Mouse (Mus musculus) limb, embryonic 13.5 days (tissue): Measurements from ENCODE around the gene Slc2a1. TPM values are rescaled to one million over a fixed set of nuclear protein-coding genes. Genes with fewer than 3 reads are reported as not detected.

Experiments used
- ATAC-seq: fragments of 200-750 bp; cut with Nextera tagmentation; 2 replicates; pipeline ENCODE4 v1.8.0; 2017; ENCODE audit warnings: low read depth, moderate number of reproducible peaks, moderate TSS enrichment; ENCODE audit not compliant: low FRiP score
- H3K27ac ChIP-seq: fragments of 300-500 bp; sonication (generic); 2 replicates; pipeline ENCODE4 v1.5.1; 2015; ENCODE audit warnings: inconsistent platforms, mild to moderate bottlenecking, moderate library complexity
- H3K27me3 ChIP-seq: fragments of 300-500 bp; sonication (generic); 2 replicates; pipeline ENCODE4 v1.6.1; 2015; ENCODE audit warnings: mild to moderate bottlenecking, inconsistent platforms
- H3K36me3 ChIP-seq: fragments of 300-500 bp; sonication (generic); 2 replicates; pipeline ENCODE4 v1.6.1; 2015; ENCODE audit warnings: inconsistent platforms, mild to moderate bottlenecking, moderate library complexity
- H3K4me1 ChIP-seq: fragments of 300-500 bp; sonication (generic); 2 replicates; pipeline ENCODE4 v1.6.1; 2015; ENCODE audit warnings: inconsistent platforms
- H3K4me2 ChIP-seq: fragments of 300-500 bp; sonication (generic); replicated peaks from 2 replicates; pipeline ENCODE4 v1.6.1; 2015; ENCODE audit warnings: inconsistent platforms, mild to moderate bottlenecking, moderate library complexity
- H3K4me3 ChIP-seq: fragments of 300-500 bp; sonication (generic); 2 replicates; pipeline ENCODE4 v1.5.1; 2015; ENCODE audit warnings: moderate library complexity, mild to moderate bottlenecking, inconsistent platforms
- H3K9ac ChIP-seq: fragments of 300-500 bp; sonication (generic); 2 replicates; pipeline ENCODE4 v1.6.1; 2015; ENCODE audit warnings: mild to moderate bottlenecking, inconsistent platforms
- H3K9me3 ChIP-seq: fragments of 300-500 bp; sonication (generic); 2 replicates; pipeline ENCODE4 v1.6.1; 2016; ENCODE audit warnings: inconsistent platforms
- WGBS: fragments of 180-500 bp; shearing (Covaris S2); methylation state at CpG from one replicate; pipeline ENCODE4 v1.1.7; 2015; 5-methylcytosine and 5-hydroxymethylcytosine counted together
- polyA plus RNA-seq: library from polyadenylated mRNA; unstranded; fragments of >200 nt; fragmentation: Nextera tagmentation; extraction: Ambion mirVana; gene quantifications from 2 replicates; pipeline ENCODE4 v1.2.1, GENCODE M21; 2015

Gene Slc2a1
- polyA plus RNA-seq, 1 experiment from 2014 or later = 112 TPM

- Histone ChIP-seq H3K4me2 (no peak overlapping the region), H3K36me3 (no peaks in the 10 kb centered on the region), H3K27ac (0 out of 2 replicates have a peak overlapping the region, but pooled peaks have one; percentile 48), H3K4me1 (peaks cover 61% of the 10 kb centered on the region), H3K27me3 (peaks cover 20% of the 10 kb centered on the region), H3K4me3 (no peak overlapping the region), H3K9me3 (peaks cover 5% of the 10 kb centered on the region; the same call in 1 of the 2 replicates), H3K9ac (no peak overlapping the region)
- 43% methylated on average over 7 of the region's 7 CpGs for WGBS
- ATAC-seq = no peak
These were observed 33.2 kb upstream of the Slc2a1 start for GRCm38 (mm10) chr4:119075273-119075672.

- peaks cover 5% of the 10 kb centered on the region; the same call in 1 of the 2 replicates for H3K9me3 ChIP-seq
- no peak overlapping the region for H3K9ac ChIP-seq
- no peak for ATAC-seq
- H3K4me2 ChIP-seq = no peak overlapping the region
- H3K4me1 ChIP-seq = peaks cover 55% of the 10 kb centered on the region
- H3K4me3 ChIP-seq = no peak overlapping the region
- H3K27me3 ChIP-seq = peaks cover 12% of the 10 kb centered on the region
- 77% methylated on average over 11 of the region's 11 CpGs for WGBS
- no peaks in the 10 kb centered on the region for H3K36me3 ChIP-seq
- H3K27ac ChIP-seq = peak overlapping the region; percentile 56; the same call in 1 of the 2 replicates
These were observed 32.2 kb upstream of the Slc2a1 start for GRCm38 (mm10) chr4:119076336-119076735.

GRCm38 (mm10) chr4:119077084-119077682, 31.3 kb upstream of the Slc2a1 start:
- Histone ChIP-seq H3K4me2 (no peak overlapping the region), H3K27ac (peak overlapping the region; percentile 56; the same call in 1 of the 2 replicates)

GRCm38 (mm10) chr4:119079928-119080327, 28.6 kb upstream of the Slc2a1 start:
- 90% methylated on average over 6 of the region's 6 CpGs for WGBS
- ATAC-seq = no peak
- H3K9me3 ChIP-seq = peaks cover 5% of the 10 kb centered on the region; the same call in 1 of the 2 replicates

More at GRCm38 (mm10) chr4:119077084-119077682, 31.3 kb upstream of the Slc2a1 start:
- peaks cover 3% of the 10 kb centered on the region for H3K27me3 ChIP-seq
- H3K36me3 ChIP-seq = no peaks in the 10 kb centered on the region
- H3K9ac ChIP-seq = no peak overlapping the region
- no peak for ATAC-seq
- H3K4me1 ChIP-seq = peaks cover 47% of the 10 kb centered on the region
- H3K4me3 ChIP-seq = no peak overlapping the region
- 50% methylated on average over 13 of the region's 13 CpGs for WGBS
- H3K9me3 ChIP-seq = peaks cover 5% of the 10 kb centered on the region; the same call in 1 of the 2 replicates

GRCm38 (mm10) chr4:119082740-119083231, 25.7 kb upstream of the Slc2a1 start:
- Histone ChIP-seq H3K9ac (no peak overlapping the region), H3K27me3 (no peaks in the 10 kb centered on the region), H3K4me2 (no peak overlapping the region), H3K4me1 (peaks cover 10% of the 10 kb centered on the region), H3K4me3 (no peak overlapping the region), H3K36me3 (no peaks in the 10 kb centered on the region), H3K27ac (no peak overlapping the region; the same call in 1 of the 2 replicates), H3K9me3 (peaks cover 5% of the 10 kb centered on the region; the same call in 1 of the 2 replicates)
- 61% methylated on average over 3 of the region's 3 CpGs for WGBS
- ATAC-seq = no peak

More at GRCm38 (mm10) chr4:119079928-119080327, 28.6 kb upstream of the Slc2a1 start:
- Histone ChIP-seq H3K4me3 (no peak overlapping the region), H3K4me2 (no peak overlapping the region), H3K27me3 (no peaks in the 10 kb centered on the region), H3K9ac (no peak overlapping the region), H3K4me1 (peaks cover 27% of the 10 kb centered on the region), H3K27ac (no peak overlapping the region), H3K36me3 (no peaks in the 10 kb centered on the region)

- H3K9ac ChIP-seq = no peak overlapping the region
- H3K4me3 ChIP-seq = no peak overlapping the region
- no peak overlapping the region for H3K4me2 ChIP-seq
- ATAC-seq = no peak
- no peaks in the 10 kb centered on the region for H3K27me3 ChIP-seq
- 26% methylated on average over 2 of the region's 2 CpGs for WGBS
- H3K4me1 ChIP-seq = peaks cover 11% of the 10 kb centered on the region
- no peaks in the 10 kb centered on the region for H3K36me3 ChIP-seq
- no peak overlapping the region for H3K27ac ChIP-seq
- H3K9me3 ChIP-seq = no peaks in the 10 kb centered on the region
These were observed 20.1 kb upstream of the Slc2a1 start for GRCm38 (mm10) chr4:119088424-119088823.

GRCm38 (mm10) chr4:119093890-119094289, 14.6 kb upstream of the Slc2a1 start:
- H3K4me1 ChIP-seq = peaks cover 18% of the 10 kb centered on the region
- H3K9ac ChIP-seq = no peak overlapping the region; the same call in 1 of the 2 replicates
- ATAC-seq = no peak
- H3K36me3 ChIP-seq = no peaks in the 10 kb centered on the region
- H3K9me3 ChIP-seq = no peaks in the 10 kb centered on the region
- H3K27ac ChIP-seq = no peak overlapping the region
- H3K27me3 ChIP-seq = no peaks in the 10 kb centered on the region
- WGBS = 41% methylated on average over 7 of the region's 7 CpGs
- H3K4me2 ChIP-seq = no peak overlapping the region
- no peak overlapping the region for H3K4me3 ChIP-seq

- Histone ChIP-seq H3K9me3 (no peaks in the 10 kb centered on the region), H3K4me1 (peaks cover 18% of the 10 kb centered on the region), H3K27me3 (no peaks in the 10 kb centered on the region), H3K36me3 (no peaks in the 10 kb centered on the region), H3K9ac (no peak overlapping the region), H3K4me2 (no peak overlapping the region), H3K27ac (no peak overlapping the region), H3K4me3 (no peak overlapping the region)
- no peak for ATAC-seq
- 31% methylated on average over 4 of the region's 4 CpGs for WGBS
These were observed 13.5 kb upstream of the Slc2a1 start for GRCm38 (mm10) chr4:119094987-119095386.

GRCm38 (mm10) chr4:119096401-119096800, 12.1 kb upstream of the Slc2a1 start:
- H3K4me3 ChIP-seq = no peak overlapping the region
- no peak overlapping the region for H3K4me2 ChIP-seq
- no peak overlapping the region for H3K27ac ChIP-seq
- no peaks in the 10 kb centered on the region for H3K9me3 ChIP-seq
- H3K27me3 ChIP-seq = no peaks in the 10 kb centered on the region
- H3K36me3 ChIP-seq = no peaks in the 10 kb centered on the region
- 61% methylated on average over 3 of the region's 3 CpGs for WGBS
- no peak for ATAC-seq
- no peak overlapping the region for H3K9ac ChIP-seq
- peaks cover 18% of the 10 kb centered on the region for H3K4me1 ChIP-seq

GRCm38 (mm10) chr4:119097421-119097820, 11.1 kb upstream of the Slc2a1 start:
- H3K9me3 ChIP-seq = no peaks in the 10 kb centered on the region
- 91% methylated on average over 4 of the region's 4 CpGs for WGBS
- no peak for ATAC-seq
- H3K4me2 ChIP-seq = no peak overlapping the region
- H3K4me3 ChIP-seq = no peak overlapping the region
- no peaks in the 10 kb centered on the region for H3K27me3 ChIP-seq
- no peak overlapping the region for H3K9ac ChIP-seq
- peaks cover 18% of the 10 kb centered on the region for H3K4me1 ChIP-seq
- H3K27ac ChIP-seq = no peak overlapping the region
- H3K36me3 ChIP-seq = no peaks in the 10 kb centered on the region

- Histone ChIP-seq H3K4me2 (no peak overlapping the region), H3K36me3 (no peaks in the 10 kb centered on the region), H3K27me3 (no peaks in the 10 kb centered on the region), H3K4me3 (no peak overlapping the region), H3K9me3 (no peaks in the 10 kb centered on the region), H3K9ac (no peak overlapping the region), H3K4me1 (peaks cover 17% of the 10 kb centered on the region), H3K27ac (no peak overlapping the region)
- ATAC-seq = no peak
- WGBS = 69% methylated on average over 8 of the region's 8 CpGs
These were observed 10.0 kb upstream of the Slc2a1 start for GRCm38 (mm10) chr4:119098216-119099210.

GRCm38 (mm10) chr4:119101392-119101791, 7.1 kb upstream of the Slc2a1 start:
- Histone ChIP-seq H3K9ac (no peak overlapping the region), H3K4me1 (peaks cover 17% of the 10 kb centered on the region), H3K4me2 (no peak overlapping the region), H3K36me3 (no peaks in the 10 kb centered on the region), H3K4me3 (no peak overlapping the region), H3K27me3 (no peaks in the 10 kb centered on the region), H3K27ac (no peak overlapping the region), H3K9me3 (no peaks in the 10 kb centered on the region)
- WGBS = 84% methylated on average over 3 of the region's 3 CpGs
- no peak for ATAC-seq
